9 mouse cellular contexts compared by ENCODE assay signal in genomic region chr8:105835318-105835717, GRCm38 (mm10). TPM values are rescaled to one million over a fixed set of nuclear protein-coding genes. Genes with fewer than 3 reads are reported as not detected.
DNase-seq lines count a peak whose midpoint lies in the region; ATAC-seq and TF ChIP-seq lines count a peak whose summit lies in the region.
"Had no signal": no experiment of that assay in that cellular context is flagged by ENCODE, and none has a peak within 500 bp of the region (broad histone marks: within the 10 kb centered on the region; RNA-seq: fewer than 3 reads in every experiment).

No protein-coding gene starts in this region.

- intact Hi-C loops in left cerebral cortex, adult 2 months (cut with DNase I): loop anchor here (2.0 to 5.0 kb wide), 2 partner anchors 95 to 187 kb away; no protein-coding TSS in a partner anchor

- peak; percentile 96 for ATAC-seq in common myeloid progenitor, adult 5-6 weeks (replicated peaks; ENCODE audit: low read depth, poor library complexity, severe bottlenecking)
- ATAC-seq in heart, embryonic 12.5 days (ENCODE audit: insufficient number of reproducible peaks, low FRiP score): 0 out of 2 replicates have a peak, but pooled peaks have one; percentile 39
- peak; percentile 100 for ATAC-seq in megakaryocyte progenitor cell, adult 5-6 weeks (replicated peaks; ENCODE audit: poor library complexity)

- no peaks in the 10 kb centered on the region for H3K79me2 ChIP-seq in MEL (ENCODE audit: control insufficient read depth, insufficient read depth, low read length, poor library complexity)

- no peaks in the 10 kb centered on the region for H3K9me3 ChIP-seq in MEL (replicated peaks; ENCODE audit: insufficient read depth, low read length)
- H3K9me3 ChIP-seq in heart, embryonic 12.5 days (replicated peaks): no peaks in the 10 kb centered on the region

- TF ChIP-seq POLR2A in MEL (IDR thresholded peaks at IDR 0.05; ENCODE audit: control insufficient read depth in 1 of 2, insufficient read depth in 1 of 2, low read depth in 1 of 2, low read length in 2 of 2, poor library complexity in 1 of 2): no peak

- peak; percentile 62 to 76 for DNase-seq in cerebellum, postnatal 14 days
- no peak for DNase-seq in cerebellum, adult 11-12 months
- DNase-seq in MEL (ENCODE audit: low read depth, low spot score): peak; percentile 73
- DNase-seq in left cerebral cortex, adult 2 months (ENCODE audit: extremely low spot score in 1 of 2, low spot score in 2 of 2): peak; percentile 56 to 71
- peak; percentile 90 for DNase-seq in splenic B cell, adult 2 months (ENCODE audit: low read depth, low spot score)

- H3K4me1 ChIP-seq in MEL (ENCODE audit: control insufficient read depth in 1 of 2, insufficient read depth in 2 of 2, low read length in 2 of 2): 0 out of 4 replicates have a peak, but pooled peaks cover 0 to 8% of the 10 kb centered on the region in 2 experiments
- no peaks in the 10 kb centered on the region for H3K4me1 ChIP-seq in heart, embryonic 12.5 days (replicated peaks)

- H3K36me3 ChIP-seq in MEL (ENCODE audit: control insufficient read depth in 1 of 2, insufficient read depth in 2 of 2, low read length in 2 of 2): no peaks in the 10 kb centered on the region
- no peaks in the 10 kb centered on the region for H3K36me3 ChIP-seq in heart, embryonic 12.5 days
- no peaks in the 10 kb centered on the region for H3K36me3 ChIP-seq in splenic B cell, adult 2 months (ENCODE audit: control insufficient read depth, insufficient read depth, low read length, poor library complexity, severe bottlenecking)

- 29% methylated on average over 11 of the region's 11 CpGs for WGBS in heart, embryonic 12.5 days

- TF ChIP-seq EP300 in MEL (IDR thresholded peaks at IDR 0.05; ENCODE audit: low read depth in 1 of 2, low read length in 2 of 2): no peak

- no peak overlapping the region for H3K9ac ChIP-seq in MEL (ENCODE audit: control insufficient read depth, low read depth, low read length, poor library complexity, severe bottlenecking)
- H3K9ac ChIP-seq in heart, embryonic 12.5 days: no peak overlapping the region

- peak; percentile 64 for TF ChIP-seq RAD21 in MEL (IDR thresholded peaks at IDR 0.05; ENCODE audit: low read depth, low read length)

- H3K27me3 ChIP-seq in MEL (ENCODE audit: control insufficient read depth in 1 of 2, insufficient read depth in 2 of 2, low read length in 2 of 2): no peaks in the 10 kb centered on the region
- H3K27me3 ChIP-seq in heart, embryonic 12.5 days (replicated peaks): no peaks in the 10 kb centered on the region
- no peaks in the 10 kb centered on the region for H3K27me3 ChIP-seq in splenic B cell, adult 2 months (ENCODE audit: control insufficient read depth, insufficient read depth, low read length, poor library complexity, severe bottlenecking)

- H3K4me3 ChIP-seq in MEL (ENCODE audit: control insufficient read depth in 1 of 2, insufficient read depth in 1 of 2, low read depth in 2 of 2, low read length in 2 of 2): no peak overlapping the region
- no peak overlapping the region for H3K4me3 ChIP-seq in heart, embryonic 12.5 days
- H3K4me3 ChIP-seq in left cerebral cortex, adult 2 months: no peak overlapping the region

- peak; percentile 68 to 75 (median 73) for TF ChIP-seq CTCF in MEL (IDR thresholded peaks at IDR 0.05 in 2 of 3, conservative IDR thresholded peaks at IDR 0.05 in 1 of 3; ENCODE audit: control insufficient read depth in 1 of 3, insufficient read depth in 1 of 3, low read depth in 2 of 3, low read length in 3 of 3, poor library complexity in 1 of 3, severe bottlenecking in 1 of 3)
- TF ChIP-seq CTCF in left cerebral cortex, adult 2 months (IDR thresholded peaks at IDR 0.05): peak; percentile 68

- H3K27ac ChIP-seq in MEL (ENCODE audit: control insufficient read depth, low read depth, low read length): no peak overlapping the region
- H3K27ac ChIP-seq in heart, embryonic 12.5 days (ENCODE audit: poor library complexity, severe bottlenecking): no peak overlapping the region
- H3K27ac ChIP-seq in left cerebral cortex, adult 2 months: no peak overlapping the region

- H3K4me2 ChIP-seq in heart, embryonic 12.5 days: no peak overlapping the region

TF ChIP-seq in MEL, 35 proteins besides CTCF, POLR2A, EP300 and RAD21:
- no peak for TF ChIP-seq MYB (IDR thresholded peaks at IDR 0.05; ENCODE audit: low read depth, low read length)
- TF ChIP-seq ETS1 (IDR thresholded peaks at IDR 0.05; ENCODE audit: low read depth, low read length): no peak
- TF ChIP-seq CHD1 (IDR thresholded peaks at IDR 0.05; ENCODE audit: low read depth, low read length): no peak
- TF ChIP-seq POLR2AphosphoS2 (IDR thresholded peaks at IDR 0.05; ENCODE audit: low read length): no peak
- TF ChIP-seq CHD2 (IDR thresholded peaks at IDR 0.05; ENCODE audit: low read length): no peak
- no peak for TF ChIP-seq MYC (IDR thresholded peaks at IDR 0.05; ENCODE audit: low read depth, low read length)
- TF ChIP-seq HCFC1 (IDR thresholded peaks at IDR 0.05; ENCODE audit: low read depth, low read length): no peak
- TF ChIP-seq ELF1 (IDR thresholded peaks at IDR 0.05; ENCODE audit: low read depth, low read length): peak; percentile 75
- no peak for TF ChIP-seq MAX (IDR thresholded peaks at IDR 0.05; ENCODE audit: low read length)
- 0 out of 2 replicates have a peak, but pooled peaks have one; percentile 44 for TF ChIP-seq ZNF384 (IDR thresholded peaks at IDR 0.05; ENCODE audit: low read depth, low read length)
- no peak for TF ChIP-seq KAT2A (conservative IDR thresholded peaks at IDR 0.05; ENCODE audit: low read depth, low read length)
- TF ChIP-seq SMC3 (IDR thresholded peaks at IDR 0.05; ENCODE audit: low read depth, low read length): peak; percentile 75
- no peak for TF ChIP-seq TAL1 (IDR thresholded peaks at IDR 0.05; ENCODE audit: low read length)
- no peak for TF ChIP-seq USF1 (IDR thresholded peaks at IDR 0.05; ENCODE audit: low read depth, low read length)
- no peak for TF ChIP-seq MEF2A (IDR thresholded peaks at IDR 0.05; ENCODE audit: extremely low read depth, insufficient replicate concordance, low read depth, low read length, poor library complexity, severe bottlenecking)
- peak; percentile 41 for TF ChIP-seq ZC3H11A (IDR thresholded peaks at IDR 0.05; ENCODE audit: low read depth, low read length)
- no peak for TF ChIP-seq BHLHE40 (IDR thresholded peaks at IDR 0.05; ENCODE audit: borderline replicate concordance, low read depth, low read length)

RNA-seq across cellular contexts. Expression of gene Tsnaxip1, which starts 7.8 kb away (rescaled TPM):
- not detected in 2 replicates for total RNA-seq in MEL (2012; rRNA removed)
- under 1 TPM in 1 of 2 experiments, not detected in 1; 0.10 TPM for polyA plus RNA-seq in MEL (2012; ENCODE audit: insufficient read depth in 1 of 2, insufficient read length in 2 of 2, low read depth in 1 of 2, low replicate concordance in 2 of 2, missing spikeins in 1 of 2)
- total RNA-seq in common myeloid progenitor, adult 5-6 weeks (2017): not detected in 2 replicates
- 0.14 and 0.15 TPM in 2 replicates for polyA plus RNA-seq in heart, embryonic 12.5 days (2016; fragmentation: Nextera tagmentation; extraction: Ambion mirVana)
- total RNA-seq in left cerebral cortex, adult 2 months (2021): under 1 TPM in 1 of 2 experiments, not detected in 1; 0.44 TPM
- not detected in 2 replicates for total RNA-seq in megakaryocyte progenitor cell, adult 5-6 weeks (2015)
- total RNA-seq in megakaryocyte progenitor cell, adult 5-6 weeks (2017): not detected in 2 replicates
- total RNA-seq: left cerebral cortex, postnatal 10 days had no signal

RNA-seq across cellular contexts. Expression of gene Ranbp10, which starts 8.2 kb away (rescaled TPM):
- total RNA-seq in MEL (2012; rRNA removed): 7.4 and 7.7 TPM in 2 replicates
- 10 to 100 TPM in 1 of 2 experiments, not detected in 1; 22.1 TPM for polyA plus RNA-seq in MEL (2012; ENCODE audit: insufficient read depth in 1 of 2, insufficient read length in 2 of 2, low read depth in 1 of 2, low replicate concordance in 2 of 2, missing spikeins in 1 of 2)
- total RNA-seq in common myeloid progenitor, adult 5-6 weeks (2017): 9.4 and 13.4 TPM in 2 replicates
- polyA plus RNA-seq in heart, embryonic 12.5 days (2016; fragmentation: Nextera tagmentation; extraction: Ambion mirVana): 11.0 and 11.3 TPM in 2 replicates
- total RNA-seq in left cerebral cortex, adult 2 months (2021): 10 to 100 TPM; 23.7 to 25.2 TPM
- total RNA-seq in megakaryocyte progenitor cell, adult 5-6 weeks (2015): 12.6 and 13.2 TPM in 2 replicates
- 7.7 and 9.2 TPM in 2 replicates for total RNA-seq in megakaryocyte progenitor cell, adult 5-6 weeks (2017)

RNA-seq across cellular contexts. Expression of gene Cenpt, which starts 17.8 kb away (rescaled TPM):
- total RNA-seq in MEL (2012; rRNA removed): 14.2 and 15.7 TPM in 2 replicates
- 10 to 100 TPM in 1 of 2 experiments, not detected in 1; 26.5 TPM for polyA plus RNA-seq in MEL (2012; ENCODE audit: insufficient read depth in 1 of 2, insufficient read length in 2 of 2, low read depth in 1 of 2, low replicate concordance in 2 of 2, missing spikeins in 1 of 2)
- 13.4 and 16.9 TPM in 2 replicates for total RNA-seq in common myeloid progenitor, adult 5-6 weeks (2017)
- 42.8 and 46.9 TPM in 2 replicates for polyA plus RNA-seq in heart, embryonic 12.5 days (2016; fragmentation: Nextera tagmentation; extraction: Ambion mirVana)
- total RNA-seq in left cerebral cortex, adult 2 months (2021): 10 to 100 TPM; 16.8 to 17.6 TPM
- 18.3 and 21.2 TPM in 2 replicates for total RNA-seq in megakaryocyte progenitor cell, adult 5-6 weeks (2015)
- total RNA-seq in megakaryocyte progenitor cell, adult 5-6 weeks (2017): 14.4 and 20.1 TPM in 2 replicates

RNA-seq across cellular contexts. Expression of gene Thap11, which starts 19.6 kb away (rescaled TPM):
- total RNA-seq in MEL (2012; rRNA removed): 41.9 and 48.8 TPM in 2 replicates
- 10 to 100 TPM in 1 of 2 experiments, not detected in 1; 51.4 TPM for polyA plus RNA-seq in MEL (2012; ENCODE audit: insufficient read depth in 1 of 2, insufficient read length in 2 of 2, low read depth in 1 of 2, low replicate concordance in 2 of 2, missing spikeins in 1 of 2)
- 23.6 and 24.3 TPM in 2 replicates for total RNA-seq in common myeloid progenitor, adult 5-6 weeks (2017)
- 53.8 and 59.3 TPM in 2 replicates for polyA plus RNA-seq in heart, embryonic 12.5 days (2016; fragmentation: Nextera tagmentation; extraction: Ambion mirVana)
- total RNA-seq in left cerebral cortex, adult 2 months (2021): 10 to 100 TPM; 38.1 to 41.0 TPM
- total RNA-seq in megakaryocyte progenitor cell, adult 5-6 weeks (2015): 30.9 and 32.4 TPM in 2 replicates
- total RNA-seq in megakaryocyte progenitor cell, adult 5-6 weeks (2017): 25.1 and 28.5 TPM in 2 replicates

RNA-seq across cellular contexts. Expression of gene Nutf2, which starts 25.1 kb away (rescaled TPM):
- total RNA-seq in MEL (2012; rRNA removed): 167 and 198 TPM in 2 replicates
- polyA plus RNA-seq in MEL (2012; ENCODE audit: insufficient read depth in 1 of 2, insufficient read length in 2 of 2, low read depth in 1 of 2, low replicate concordance in 2 of 2, missing spikeins in 1 of 2): 10 to 100 TPM in 1 of 2 experiments, not detected in 1; 28.0 TPM
- total RNA-seq in common myeloid progenitor, adult 5-6 weeks (2017): 50.5 and 55.0 TPM in 2 replicates
- polyA plus RNA-seq in heart, embryonic 12.5 days (2016; fragmentation: Nextera tagmentation; extraction: Ambion mirVana): 201 and 224 TPM in 2 replicates
- 10 to 100 TPM; 29.4 to 32.8 TPM for total RNA-seq in left cerebral cortex, adult 2 months (2021)
- 261 and 316 TPM in 2 replicates for total RNA-seq in megakaryocyte progenitor cell, adult 5-6 weeks (2015)
- 26.3 and 49.1 TPM in 2 replicates for total RNA-seq in megakaryocyte progenitor cell, adult 5-6 weeks (2017)

Comparison
In these comparisons a context has a peak if more than half of its experiments do, and no peak if none do; other contexts are left out.
1. ATAC-seq: peak in every context shown above with its lines; median percentile 100 in megakaryocyte progenitor cell, adult 5-6 weeks; 96 in common myeloid progenitor, adult 5-6 weeks; 39 in heart, embryonic 12.5 days.